Mouse (Mus musculus) cortical plate, adult 2 months (tissue): ENCODE measurements at regions not wholly inside any gene's neighbourhood (a gene's known extent, or its start where the extent isn't known, plus 50 kb on each side); places are given as distances from the start of the nearest gene placed in this dataset.

Source experiments
- H3K27ac ChIP-seq: fragments of 200-500 bp; 2 replicates; pipeline ENCODE4 v1.5.1; 2012; ENCODE audit warnings: low read length, control low read depth, inconsistent platforms; ENCODE audit not compliant: insufficient read depth
- H3K4me1 ChIP-seq: fragments of 200-500 bp; 2 replicates; pipeline ENCODE4 v1.6.1; 2011; ENCODE audit warnings: low read length; ENCODE audit not compliant: control insufficient read depth, insufficient read depth
- H3K4me3 ChIP-seq: fragments of 200-500 bp; 2 replicates; pipeline ENCODE4 v1.5.1; 2011; ENCODE audit warnings: mild to moderate bottlenecking, low read length, control low read depth; ENCODE audit not compliant: insufficient read depth
- CTCF ChIP-seq: fragments of 200-500 bp; IDR thresholded peaks from 2 replicates; pipeline ENCODE4 v1.5.1; 2011; ENCODE audit warnings: mild to moderate bottlenecking, control low read depth, low read length; ENCODE audit not compliant: insufficient read depth; ENCODE audit errors: extremely low read depth
- POLR2A ChIP-seq: fragments of 200-500 bp; IDR thresholded peaks from 2 replicates; pipeline ENCODE4 v1.6.1; 2011; ENCODE audit warnings: mild to moderate bottlenecking, low read length, control low read depth; ENCODE audit not compliant: insufficient read depth; ENCODE audit errors: extremely low read depth

GRCm38 (mm10) chr10:118598497-118598896 is 157.7 kb downstream of the Ifng start:
- TF ChIP-seq CTCF (no peak), POLR2A (no peak)
- no peak overlapping the region for H3K27ac ChIP-seq
- H3K4me3 ChIP-seq: no peak overlapping the region
- H3K4me1 ChIP-seq: no peaks in the 10 kb centered on the region

- H3K4me1 ChIP-seq: no peaks in the 10 kb centered on the region
- TF ChIP-seq POLR2A (no peak), CTCF (no peak)
Measured at GRCm38 (mm10) chr10:118599197-118599596, 158.4 kb downstream of the Ifng start.

GRCm38 (mm10) chr10:118599610-118600009 is 158.8 kb downstream of the Ifng start:
- TF ChIP-seq CTCF: no peak
- TF ChIP-seq POLR2A: no peak

More at GRCm38 (mm10) chr10:118599197-118599596, 158.4 kb downstream of the Ifng start:
- H3K27ac ChIP-seq: no peak overlapping the region
- no peak overlapping the region for H3K4me3 ChIP-seq

GRCm38 (mm10) chr10:118602922-118603321 is 162.1 kb downstream of the Ifng start:
- TF ChIP-seq CTCF (no peak), POLR2A (no peak)
- no peak overlapping the region for H3K4me3 ChIP-seq
- H3K4me1 ChIP-seq: no peaks in the 10 kb centered on the region
- H3K27ac ChIP-seq: no peak overlapping the region

More at GRCm38 (mm10) chr10:118599610-118600009, 158.8 kb downstream of the Ifng start:
- no peak overlapping the region for H3K4me3 ChIP-seq
- H3K27ac ChIP-seq: no peak overlapping the region
- H3K4me1 ChIP-seq: no peaks in the 10 kb centered on the region

- TF ChIP-seq POLR2A: no peak
- TF ChIP-seq CTCF: no peak
- Histone ChIP-seq H3K4me1 (no peaks in the 10 kb centered on the region), H3K27ac (no peak overlapping the region)
Measured at GRCm38 (mm10) chr10:118603857-118604414, 163.1 kb downstream of the Ifng start.

GRCm38 (mm10) chr10:118605156-118605821 is 164.4 kb downstream of the Ifng start:
- Histone ChIP-seq H3K27ac (no peak overlapping the region), H3K4me3 (no peak overlapping the region), H3K4me1 (no peaks in the 10 kb centered on the region)
- TF ChIP-seq POLR2A: no peak
- no peak for TF ChIP-seq CTCF

More at GRCm38 (mm10) chr10:118603857-118604414, 163.1 kb downstream of the Ifng start:
- H3K4me3 ChIP-seq: no peak overlapping the region

GRCm38 (mm10) chr10:118607418-118607817 is 166.6 kb downstream of the Ifng start:
- H3K27ac ChIP-seq: no peak overlapping the region
- no peak overlapping the region for H3K4me3 ChIP-seq
- TF ChIP-seq CTCF (no peak), POLR2A (no peak)
- H3K4me1 ChIP-seq: no peaks in the 10 kb centered on the region

GRCm38 (mm10) chr10:118608376-118609145 is 167.7 kb downstream of the Ifng start:
- H3K4me3 ChIP-seq: no peak overlapping the region
- H3K4me1 ChIP-seq: no peaks in the 10 kb centered on the region
- no peak overlapping the region for H3K27ac ChIP-seq
- TF ChIP-seq CTCF (no peak), POLR2A (no peak)

GRCm38 (mm10) chr10:118609157-118609556 is 168.3 kb downstream of the Ifng start:
- H3K27ac ChIP-seq: no peak overlapping the region
- TF ChIP-seq POLR2A: no peak
- no peak for TF ChIP-seq CTCF
- no peaks in the 10 kb centered on the region for H3K4me1 ChIP-seq
- H3K4me3 ChIP-seq: no peak overlapping the region

GRCm38 (mm10) chr10:118610868-118611461 is 170.1 kb downstream of the Ifng start:
- Histone ChIP-seq H3K27ac (no peak overlapping the region), H3K4me1 (no peaks in the 10 kb centered on the region), H3K4me3 (no peak overlapping the region)
- TF ChIP-seq CTCF: no peak
- no peak for TF ChIP-seq POLR2A
